Mouse (Mus musculus) forebrain, embryonic 13.5 days (tissue): ENCODE data around the gene Nrf1. TPM values are rescaled to one million over a fixed set of nuclear protein-coding genes. Genes with fewer than 3 reads are reported as not detected.

ENCODE experiments used
- ATAC-seq: fragments of 200-750 bp; cut with Nextera tagmentation; 2 replicates; pipeline ENCODE4 v1.8.0; 2017
- H3K27ac ChIP-seq: fragments of 300-500 bp; sonication (generic); 2 replicates; pipeline ENCODE4 v1.5.1; 2015; ENCODE audit warnings: inconsistent platforms, mild to moderate bottlenecking, moderate library complexity
- H3K27me3 ChIP-seq: fragments of 300-500 bp; sonication (generic); 2 replicates; pipeline ENCODE4 v1.6.1; 2015; ENCODE audit warnings: mild to moderate bottlenecking, inconsistent platforms
- H3K36me3 ChIP-seq: fragments of 300-500 bp; sonication (generic); 2 replicates; pipeline ENCODE4 v1.6.1; 2015; ENCODE audit warnings: mild to moderate bottlenecking, inconsistent platforms; ENCODE audit not compliant: poor library complexity, severe bottlenecking
- H3K4me1 ChIP-seq: fragments of 300-500 bp; sonication (generic); 2 replicates; pipeline ENCODE4 v1.6.1; 2015; ENCODE audit warnings: inconsistent platforms
- H3K4me2 ChIP-seq: fragments of 300-500 bp; sonication (generic); 2 replicates; pipeline ENCODE4 v1.6.1; 2015; ENCODE audit warnings: inconsistent platforms, mild to moderate bottlenecking, moderate library complexity
- H3K4me3 ChIP-seq: fragments of 300-500 bp; sonication (generic); 2 replicates; pipeline ENCODE4 v1.5.1; 2015; ENCODE audit warnings: mild to moderate bottlenecking, inconsistent platforms
- H3K9ac ChIP-seq: fragments of 300-500 bp; sonication (generic); 2 replicates; pipeline ENCODE4 v1.6.1; 2015; ENCODE audit warnings: mild to moderate bottlenecking, inconsistent platforms
- H3K9me3 ChIP-seq: fragments of 300-500 bp; sonication (generic); replicated peaks from 2 replicates; pipeline ENCODE4 v1.6.1; 2016; ENCODE audit warnings: inconsistent platforms
- WGBS: fragments of 180-500 bp; shearing (Covaris S2); methylation state at CpG from one replicate; pipeline ENCODE4 v1.1.7; 2015; 5-methylcytosine and 5-hydroxymethylcytosine counted together
- polyA plus RNA-seq: library from polyadenylated mRNA; unstranded; fragments of >200 nt; fragmentation: Nextera tagmentation; extraction: Ambion mirVana; gene quantifications from 2 replicates; pipeline ENCODE4 v1.2.1, GENCODE M21; 2015

Gene Nrf1
- polyA plus RNA-seq, 1 experiment from 2014 or later = 67.3 TPM

- no peak for ATAC-seq
- Histone ChIP-seq H3K9me3 (no peaks in the 10 kb centered on the region), H3K9ac (no peak overlapping the region), H3K27ac (no peak overlapping the region), H3K4me3 (no peak overlapping the region), H3K4me1 (no peaks in the 10 kb centered on the region), H3K27me3 (no peaks in the 10 kb centered on the region), H3K4me2 (no peak overlapping the region), H3K36me3 (no peaks in the 10 kb centered on the region)
- WGBS = 93% methylated on average over 4 of the region's 4 CpGs
Observed at GRCm38 (mm10) chr6:30035112-30035511, 12.7 kb upstream of the Nrf1 start.

- no peaks in the 10 kb centered on the region for H3K27me3 ChIP-seq
- H3K36me3 ChIP-seq = no peaks in the 10 kb centered on the region
- ATAC-seq = no peak
- peaks cover 6% of the 10 kb centered on the region for H3K4me1 ChIP-seq
- H3K4me2 ChIP-seq = no peak overlapping the region
- no peak overlapping the region for H3K9ac ChIP-seq
- no peaks in the 10 kb centered on the region for H3K9me3 ChIP-seq
- no peak overlapping the region for H3K4me3 ChIP-seq
- WGBS = 59% methylated on average over 1 of the region's 1 CpGs
- H3K27ac ChIP-seq = no peak overlapping the region
Observed at GRCm38 (mm10) chr6:30041498-30041897, 6.3 kb upstream of the Nrf1 start.

- H3K9me3 ChIP-seq = no peaks in the 10 kb centered on the region
- H3K27ac ChIP-seq = no peak overlapping the region
- H3K27me3 ChIP-seq = no peaks in the 10 kb centered on the region
- H3K4me3 ChIP-seq = no peak overlapping the region
- H3K4me2 ChIP-seq = no peak overlapping the region
- no peaks in the 10 kb centered on the region for H3K36me3 ChIP-seq
- no peak for ATAC-seq
- H3K4me1 ChIP-seq = peaks cover 10% of the 10 kb centered on the region
- H3K9ac ChIP-seq = no peak overlapping the region
- WGBS = 76% methylated on average over 3 of the region's 3 CpGs
Observed at GRCm38 (mm10) chr6:30042483-30042882, 5.3 kb upstream of the Nrf1 start.

DNA sequence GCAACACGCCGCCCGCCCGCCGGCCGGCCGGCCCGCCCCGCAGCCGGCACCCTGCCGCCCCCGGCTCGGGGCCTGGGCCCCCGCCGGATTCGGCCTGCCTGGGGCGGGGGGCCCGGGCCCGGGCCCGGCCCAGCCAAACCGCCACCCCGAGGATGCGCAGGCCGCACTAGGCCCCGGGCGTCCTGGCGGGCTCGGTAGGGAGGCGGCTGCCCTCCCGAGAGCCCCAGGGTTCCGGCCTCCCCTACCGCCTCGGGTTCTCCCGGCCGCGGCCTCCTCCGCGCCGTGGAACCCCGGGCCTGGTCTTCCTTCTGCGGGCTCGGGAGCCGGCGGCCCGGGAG is 344 bp downstream of the Nrf1 start:
- WGBS = 0% methylated on average over 17 of the region's 45 CpGs
- peak overlapping the region; percentile 68 for H3K4me2 ChIP-seq
- no peak for ATAC-seq

DNA sequence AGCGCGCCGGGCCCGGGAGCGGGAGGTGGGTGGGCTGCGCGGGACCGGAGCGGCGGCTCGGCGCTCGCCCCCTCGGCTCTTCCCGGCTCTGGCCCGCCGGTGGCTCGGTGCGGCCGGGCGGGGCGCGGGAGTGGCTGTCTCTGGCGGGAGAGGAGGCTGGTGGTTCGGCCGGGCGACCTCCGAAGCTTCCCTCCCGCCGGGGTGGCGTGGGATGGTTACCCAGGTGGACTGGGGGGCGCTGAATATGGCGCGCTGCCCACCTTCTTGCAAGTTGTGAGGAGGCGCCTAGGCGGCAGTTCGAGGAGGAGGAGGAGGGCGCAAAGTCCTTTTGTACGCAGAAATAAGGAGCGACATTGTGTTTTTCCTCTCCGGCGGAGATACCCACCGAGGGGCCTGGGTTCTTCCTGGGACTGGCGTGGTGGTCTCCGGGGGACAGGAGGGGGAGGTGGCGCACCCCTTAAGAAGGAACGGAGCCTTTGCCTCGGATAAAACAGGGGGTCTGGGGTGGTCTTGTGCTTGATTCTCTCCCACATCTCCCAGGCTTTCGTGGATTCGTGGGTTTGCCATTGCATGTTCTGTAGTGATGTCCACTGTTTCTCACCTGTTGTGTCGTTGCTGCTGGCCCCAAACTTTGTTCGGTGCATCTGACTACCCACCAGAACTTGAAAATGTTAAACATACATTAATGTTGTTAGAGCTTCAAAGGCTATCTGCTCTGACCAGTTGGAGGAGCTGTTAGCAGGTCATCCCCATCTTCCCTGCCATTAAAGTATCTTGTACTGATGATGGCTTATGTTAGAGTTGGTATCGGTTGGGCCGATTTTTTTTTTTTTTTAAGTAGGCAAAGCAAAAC is 939 bp downstream of the Nrf1 start:
- Histone ChIP-seq H3K27ac (peak overlapping the region; percentile 100), H3K4me2 (peak overlapping the region; percentile 68), H3K27me3 (no peaks in the 10 kb centered on the region), H3K4me1 (peaks cover 42% of the 10 kb centered on the region), H3K9me3 (no peaks in the 10 kb centered on the region), H3K36me3 (0 out of 2 replicates have a peak, but pooled peaks cover 1% of the 10 kb centered on the region), H3K9ac (peak overlapping the region; percentile 88), H3K4me3 (peak overlapping the region; percentile 68)
- ATAC-seq = peak; percentile 34; the same call in 1 of the 2 replicates
- WGBS = under 1% methylated on average over 29 of the region's 54 CpGs

More for the DNA sequence above, 344 bp downstream of the Nrf1 start:
- Histone ChIP-seq H3K36me3 (no peaks in the 10 kb centered on the region), H3K9me3 (no peaks in the 10 kb centered on the region), H3K4me3 (peak overlapping the region; percentile 68), H3K4me1 (peaks cover 38% of the 10 kb centered on the region), H3K9ac (peak overlapping the region; percentile 88), H3K27ac (peak overlapping the region; percentile 100), H3K27me3 (no peaks in the 10 kb centered on the region)

DNA sequence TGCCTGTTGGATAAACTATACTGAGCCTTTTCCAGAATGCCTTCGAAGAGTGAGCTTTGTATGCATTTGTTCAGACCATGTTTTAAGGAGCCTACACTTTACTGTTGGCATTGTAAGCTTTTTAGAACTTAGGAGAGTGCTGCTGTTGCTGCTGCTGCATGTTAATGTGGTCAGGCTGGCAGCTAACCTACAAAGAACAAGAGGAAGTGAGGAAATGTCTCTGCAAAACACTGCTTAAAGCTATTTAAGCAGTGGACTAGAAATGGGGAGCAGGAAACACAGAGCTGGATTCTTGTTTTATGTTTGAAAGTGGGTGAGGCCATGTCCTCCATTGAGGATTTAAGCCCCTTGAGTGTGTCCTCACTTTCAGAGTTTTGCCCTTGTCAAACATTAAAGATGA is 5.3 kb downstream of the Nrf1 start:
- H3K4me2 ChIP-seq = no peak overlapping the region
- 58% methylated on average over 1 of the region's 1 CpGs for WGBS
- no peak overlapping the region for H3K27ac ChIP-seq
- 0 out of 2 replicates have a peak, but pooled peaks cover 5% of the 10 kb centered on the region for H3K36me3 ChIP-seq
- H3K9ac ChIP-seq = no peak overlapping the region
- no peak overlapping the region for H3K4me3 ChIP-seq
- H3K4me1 ChIP-seq = peaks cover 40% of the 10 kb centered on the region
- no peaks in the 10 kb centered on the region for H3K9me3 ChIP-seq
- no peaks in the 10 kb centered on the region for H3K27me3 ChIP-seq
- ATAC-seq = no peak

GRCm38 (mm10) chr6:30062544-30062943 is 14.8 kb downstream of the Nrf1 start:
- Histone ChIP-seq H3K27ac (no peak overlapping the region), H3K36me3 (no peaks in the 10 kb centered on the region), H3K4me1 (0 out of 2 replicates have a peak, but pooled peaks cover 3% of the 10 kb centered on the region), H3K9me3 (no peaks in the 10 kb centered on the region), H3K4me3 (no peak overlapping the region), H3K9ac (no peak overlapping the region), H3K4me2 (no peak overlapping the region), H3K27me3 (no peaks in the 10 kb centered on the region)
- ATAC-seq = no peak
- 100% methylated on average over 2 of the region's 2 CpGs for WGBS

GRCm38 (mm10) chr6:30065369-30065768 is 17.6 kb downstream of the Nrf1 start:
- WGBS = 83% methylated on average over 2 of the region's 2 CpGs
- ATAC-seq = no peak

GRCm38 (mm10) chr6:30066746-30067145 is 19.0 kb downstream of the Nrf1 start:
- H3K9me3 ChIP-seq = no peaks in the 10 kb centered on the region
- no peak overlapping the region for H3K4me3 ChIP-seq
- no peak overlapping the region for H3K9ac ChIP-seq
- 99% methylated on average over 2 of the region's 2 CpGs for WGBS
- H3K27ac ChIP-seq = no peak overlapping the region
- ATAC-seq = no peak
- 0 out of 2 replicates have a peak, but pooled peaks cover 3% of the 10 kb centered on the region for H3K4me1 ChIP-seq
- no peaks in the 10 kb centered on the region for H3K27me3 ChIP-seq
- H3K4me2 ChIP-seq = no peak overlapping the region
- no peaks in the 10 kb centered on the region for H3K36me3 ChIP-seq

More at GRCm38 (mm10) chr6:30065369-30065768, 17.6 kb downstream of the Nrf1 start:
- no peaks in the 10 kb centered on the region for H3K36me3 ChIP-seq
- no peak overlapping the region for H3K27ac ChIP-seq
- no peaks in the 10 kb centered on the region for H3K27me3 ChIP-seq
- no peak overlapping the region for H3K9ac ChIP-seq
- 0 out of 2 replicates have a peak, but pooled peaks cover 3% of the 10 kb centered on the region for H3K4me1 ChIP-seq
- no peaks in the 10 kb centered on the region for H3K9me3 ChIP-seq
- H3K4me2 ChIP-seq = no peak overlapping the region
- no peak overlapping the region for H3K4me3 ChIP-seq

DNA sequence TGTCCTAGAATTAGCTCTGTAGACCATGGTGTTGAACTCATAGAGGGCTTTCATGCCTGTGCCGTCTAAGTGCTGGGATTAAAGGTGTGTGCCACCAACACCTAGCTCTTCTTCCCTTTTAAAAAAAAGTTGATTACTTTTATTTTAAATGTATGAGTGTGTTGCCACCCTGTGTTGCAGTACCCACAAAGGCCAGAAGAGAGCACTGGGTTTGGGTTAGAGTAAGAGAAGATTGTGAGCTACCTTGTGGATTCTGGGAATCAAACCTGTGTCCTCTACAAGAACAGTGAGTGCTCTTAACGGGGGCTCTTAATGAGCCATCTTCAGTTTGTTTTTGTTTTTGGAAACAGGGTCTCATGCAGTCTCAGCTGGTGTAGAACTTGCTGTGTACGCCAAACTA is 24.7 kb downstream of the Nrf1 start:
- WGBS = 83% methylated on average over 3 of the region's 3 CpGs

DNA sequence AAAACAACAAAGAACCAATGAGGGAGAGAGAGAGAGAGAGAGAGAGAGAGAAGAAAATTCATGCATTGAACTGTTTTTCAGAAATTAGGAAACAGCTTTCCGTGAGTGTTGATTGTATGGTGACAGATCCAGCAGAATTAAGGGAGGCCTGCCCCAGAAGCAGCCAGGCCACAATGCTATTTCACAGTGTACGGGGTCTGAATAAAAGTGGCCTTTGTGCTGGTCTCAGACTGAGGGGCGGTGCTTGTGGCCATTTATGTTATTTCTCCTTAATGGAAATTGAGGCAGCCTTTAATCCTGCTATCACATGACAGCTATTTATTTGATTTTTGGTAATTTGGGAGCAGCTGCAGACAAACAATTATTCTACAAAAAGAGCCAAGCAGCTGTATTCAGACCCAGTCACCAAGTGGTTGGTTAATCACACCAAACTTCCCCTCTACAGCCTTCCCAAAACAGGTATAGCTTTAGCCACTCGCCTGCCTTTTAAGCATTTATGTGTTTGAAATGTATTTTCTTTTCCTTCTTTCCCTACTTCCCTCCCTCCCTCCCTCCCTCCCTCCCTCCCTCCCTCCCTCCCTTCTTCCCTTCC is 31.2 kb downstream of the Nrf1 start:
- Histone ChIP-seq H3K4me3 (no peak overlapping the region), H3K27ac (peak overlapping the region; percentile 86), H3K4me1 (peaks cover 75% of the 10 kb centered on the region), H3K4me2 (no peak overlapping the region), H3K36me3 (no peaks in the 10 kb centered on the region), H3K27me3 (no peaks in the 10 kb centered on the region), H3K9ac (no peak overlapping the region; the same call in 1 of the 2 replicates), H3K9me3 (no peaks in the 10 kb centered on the region)
- ATAC-seq = peak; percentile 92
- WGBS = 15% methylated on average over 4 of the region's 4 CpGs

More for the DNA sequence above, 24.7 kb downstream of the Nrf1 start:
- Histone ChIP-seq H3K9me3 (no peaks in the 10 kb centered on the region), H3K9ac (no peak overlapping the region), H3K4me2 (no peak overlapping the region), H3K36me3 (no peaks in the 10 kb centered on the region), H3K27ac (no peak overlapping the region), H3K4me1 (peaks cover 26% of the 10 kb centered on the region), H3K4me3 (no peak overlapping the region), H3K27me3 (no peaks in the 10 kb centered on the region)
- ATAC-seq = no peak

DNA sequence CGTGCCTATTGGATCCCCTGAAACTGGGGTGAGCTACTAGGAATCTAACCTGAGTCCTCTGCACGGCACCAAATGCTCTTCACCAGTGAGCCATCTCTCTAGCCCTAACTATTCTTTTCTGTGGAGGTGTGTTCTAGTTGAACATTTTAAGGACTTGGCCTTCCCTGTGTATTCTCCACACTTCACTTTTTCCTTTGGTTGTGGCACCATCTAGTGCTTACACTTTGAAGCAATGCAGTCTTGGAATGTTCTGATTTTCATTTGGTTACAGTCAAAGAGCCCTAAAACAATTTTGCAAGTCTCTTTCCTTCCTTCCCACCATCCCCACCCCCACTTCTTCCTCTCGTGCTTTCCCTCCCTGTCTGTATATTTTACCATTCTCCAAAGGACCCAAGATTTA is 33.6 kb downstream of the Nrf1 start:
- H3K4me3 ChIP-seq = no peak overlapping the region
- 79% methylated on average over 3 of the region's 3 CpGs for WGBS
- H3K4me1 ChIP-seq = peaks cover 74% of the 10 kb centered on the region
- H3K36me3 ChIP-seq = no peaks in the 10 kb centered on the region
- no peaks in the 10 kb centered on the region for H3K9me3 ChIP-seq
- no peak overlapping the region for H3K4me2 ChIP-seq
- H3K9ac ChIP-seq = no peak overlapping the region
- ATAC-seq = no peak
- H3K27me3 ChIP-seq = no peaks in the 10 kb centered on the region
- no peak overlapping the region for H3K27ac ChIP-seq
